Mouse (Mus musculus) mouse trophoblast stem cell (cell line): ENCODE results near the gene Hint3.

Experiments
- in situ Hi-C, 2 experiments: fragments of 300-500 bp; cut with MseI, MboI; formaldehyde crosslinking; loops; 2 replicates in 1 of 2; 3 replicates in 1 of 2; pipeline ENCODE4 v1.15.1; 2025

The Hint3 gene

GRCm38 (mm10) chr10:30600542-30600966 is 28.9 kb downstream of the Hint3 start, which contains the start of gene Trmt11:
Gene Trmt11, minus strand, starts transcription at chr10:30600749.
- in situ Hi-C loops, result loop anchor here in 1 of 2 experiments (25.0 kb wide), 1 partner anchor 712 kb away; the partner anchor contains the start of gene Hddc2

GRCm38 (mm10) chr10:30600094-30600534 is 29.3 kb downstream of the Hint3 start:
- in situ Hi-C loops, result loop anchor here in 1 of 2 experiments (25.0 kb wide), 1 partner anchor 712 kb away; the partner anchor contains the start of gene Hddc2

GRCm38 (mm10) chr10:30587037-30587436 is 42.4 kb downstream of the Hint3 start:
- in situ Hi-C loops, result no loop called here

- in situ Hi-C loops, result no loop called here
Measured at GRCm38 (mm10) chr10:30585691-30586090, 43.7 kb downstream of the Hint3 start.

- in situ Hi-C loops, result no loop called here
Measured at GRCm38 (mm10) chr10:30577670-30578280, 51.7 kb downstream of the Hint3 start.

- in situ Hi-C loops, result no loop called here
Measured at GRCm38 (mm10) chr10:30566364-30566763, 63.1 kb downstream of the Hint3 start.

- in situ Hi-C loops, result no loop called here
Measured at GRCm38 (mm10) chr10:30564651-30565050, 64.8 kb downstream of the Hint3 start.
